Mouse (Mus musculus) adrenal gland, postnatal 10 days (tissue): ENCODE measurements around the gene Mark3. TPM values are rescaled to one million over a fixed set of nuclear protein-coding genes. Genes with fewer than 3 reads are reported as not detected.
A peak's percentile ranks its signal among the peaks of the same experiment; 100 is the strongest.
"Not testable (repeated sequence)": the region's sequence is repeated elsewhere in the genome, so short reads cannot be mapped to it uniquely, and the experiment has no call there.

ENCODE experiments used
- DNase-seq: peaks from one replicate; pipeline ENCODE4 v3.0.0; 2021; ENCODE audit warnings: mixed read lengths
- long read RNA-seq, 2 experiments: library from polyadenylated mRNA; stranded (forward); transcript quantifications; one replicate each; pipeline ENCODE4 v2.0.0; 2021
- total RNA-seq, 2 experiments: library from RNA; stranded (reverse); gene quantifications; 2 replicates each; pipeline ENCODE4 v1.2.3; 2021

The Mark3 gene
- total RNA-seq, result 10 to 100 TPM; 84.9 to 94.1 TPM
- long read RNA-seq, experiment 1, transcript Mark3-206 (18 exons, 2,807 nt), result major isoform, 64 of 140 reads
- long read RNA-seq, experiment 1, transcript Mark3-201 (16 exons, 3,321 nt), result minor isoform, 8 of 140 reads
- long read RNA-seq, experiment 1, partial matches to known transcripts, result 35 of 140 reads
- long read RNA-seq, experiment 1, other reads (novel, unspliced or antisense), result 32 of 140 reads
- long read RNA-seq, experiment 2, transcript Mark3-201 (16 exons, 3,321 nt), result minor isoform, 6 of 87 reads
- long read RNA-seq, experiment 2, transcript Mark3-206 (18 exons, 2,807 nt), result major isoform, 42 of 87 reads
- long read RNA-seq, experiment 2, partial matches to known transcripts, result 6 of 87 reads
- long read RNA-seq, experiment 2, other reads (novel, unspliced or antisense), result 30 of 87 reads

DNA sequence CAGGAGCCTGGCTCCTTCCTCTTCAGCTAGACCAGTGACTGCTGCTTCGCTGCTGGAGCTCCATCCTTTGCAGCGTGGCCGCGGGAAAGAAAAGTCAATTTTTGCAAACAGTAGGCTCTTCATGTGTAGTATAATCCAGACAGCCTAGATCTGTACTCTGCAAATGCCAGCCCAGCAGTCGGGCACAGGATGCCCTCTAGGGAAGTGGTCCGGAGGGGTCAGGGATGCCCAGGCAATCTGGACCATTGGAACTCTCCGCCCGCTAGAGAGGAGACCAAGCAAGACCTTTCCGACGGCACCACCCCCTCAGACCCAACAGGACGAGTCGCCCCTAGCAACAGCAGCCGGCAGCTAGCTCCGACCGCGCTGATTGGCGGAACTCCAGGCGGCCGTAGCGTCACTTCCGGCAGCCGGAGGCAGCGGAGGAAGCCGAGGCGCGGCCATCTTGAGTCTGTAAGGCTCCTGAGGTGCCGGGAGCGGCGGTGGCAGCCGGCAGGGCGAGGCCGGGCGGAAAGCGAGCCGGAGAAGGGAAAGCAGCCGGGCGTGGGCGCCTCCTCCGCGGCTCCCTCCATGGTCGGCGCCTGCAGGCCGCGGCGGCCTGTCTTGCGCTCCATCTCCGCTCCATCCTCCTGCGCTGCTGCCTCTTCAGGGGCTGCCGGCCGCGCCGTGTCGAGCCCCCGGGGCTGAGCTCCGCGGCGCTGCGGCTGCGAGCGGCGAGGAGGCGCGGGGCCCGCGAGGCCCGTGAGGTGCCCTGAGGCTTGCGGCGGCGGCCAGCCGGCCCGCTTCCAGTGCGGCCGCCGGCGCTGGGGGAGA, at the start of gene Mark3:
Mark3 (plus strand) TSS at position 450 of the 813 bp plus-strand sequence.
- DNase-seq, result peak; percentile 98

GRCm38 (mm10) chr12:111524883-111525282, 49.4 kb upstream of the Mark3 start:
- no peak for DNase-seq

DNA sequence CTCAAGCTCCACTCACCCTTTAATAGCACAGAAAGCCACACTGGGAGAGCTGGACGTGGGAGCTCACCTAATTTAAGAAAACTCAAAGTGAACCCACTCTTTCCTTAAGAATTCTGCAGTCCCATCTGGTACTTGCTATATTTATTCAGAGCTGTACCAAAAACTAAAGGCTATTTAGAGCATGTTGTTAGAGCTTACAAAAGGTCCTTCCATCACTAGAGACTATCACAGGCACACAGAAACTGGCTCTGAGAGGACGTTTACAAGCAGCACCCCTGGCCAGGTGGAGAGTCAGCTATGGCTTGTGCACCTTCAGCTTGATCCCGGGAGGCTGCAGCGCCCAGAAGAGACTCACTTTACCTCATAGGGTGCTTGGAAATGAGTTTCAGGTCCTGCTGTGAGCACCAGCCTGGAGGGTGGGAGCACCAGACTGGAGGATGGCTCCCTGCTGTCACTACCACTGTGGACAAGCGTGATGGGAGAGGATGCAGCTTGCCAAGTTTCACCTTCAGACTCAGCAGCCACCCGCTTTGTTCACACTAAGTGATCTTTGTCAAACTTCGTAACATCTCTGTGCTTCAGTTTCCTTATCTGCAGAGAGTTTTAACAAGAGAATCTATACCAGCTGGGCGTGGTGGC, 46.6 kb upstream of the Mark3 start:
- no peak for DNase-seq

DNA sequence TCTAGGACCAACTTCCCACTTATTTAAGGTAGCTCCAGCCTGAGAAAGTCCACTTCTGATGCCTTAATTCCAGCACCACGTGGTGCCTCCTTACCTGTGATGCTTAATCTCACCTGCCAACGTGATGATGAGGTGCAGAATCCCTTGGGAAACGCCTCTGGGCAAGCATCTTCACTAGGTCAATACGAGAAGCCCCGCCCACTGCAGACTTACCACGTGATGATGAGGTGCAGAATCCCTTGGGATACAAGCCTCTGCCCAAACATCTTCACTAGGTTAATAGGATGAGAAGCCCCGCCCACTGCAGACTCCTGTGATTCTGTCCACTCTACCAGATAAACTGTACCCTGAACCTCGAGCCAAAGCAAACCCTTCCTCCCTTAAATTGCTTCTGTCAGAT, 45.1 kb upstream of the Mark3 start:
- no peak for DNase-seq

- DNase-seq, result no peak
Observed at GRCm38 (mm10) chr12:111533096-111533794, 41.1 kb upstream of the Mark3 start.

DNA sequence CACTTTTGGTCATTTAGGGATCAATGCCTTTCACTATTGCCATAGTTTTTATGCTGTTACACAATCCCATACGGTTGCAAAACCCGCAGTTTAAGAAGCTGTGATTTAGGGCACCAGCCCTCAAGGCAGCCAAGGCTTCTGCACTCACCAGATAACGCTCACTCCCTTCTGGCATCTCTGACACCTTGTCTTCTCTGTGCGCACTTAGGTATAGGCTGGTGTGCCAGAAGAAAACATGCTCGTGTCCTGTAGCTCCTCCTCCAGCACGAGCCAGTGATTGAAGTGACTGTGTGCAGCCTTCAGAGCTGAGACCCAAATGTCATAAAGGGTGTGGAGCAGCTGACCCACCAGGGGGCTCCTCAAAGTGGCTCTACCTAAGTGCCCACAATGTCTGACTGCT, 39.0 kb upstream of the Mark3 start:
- DNase-seq, result peak; percentile 27

DNA sequence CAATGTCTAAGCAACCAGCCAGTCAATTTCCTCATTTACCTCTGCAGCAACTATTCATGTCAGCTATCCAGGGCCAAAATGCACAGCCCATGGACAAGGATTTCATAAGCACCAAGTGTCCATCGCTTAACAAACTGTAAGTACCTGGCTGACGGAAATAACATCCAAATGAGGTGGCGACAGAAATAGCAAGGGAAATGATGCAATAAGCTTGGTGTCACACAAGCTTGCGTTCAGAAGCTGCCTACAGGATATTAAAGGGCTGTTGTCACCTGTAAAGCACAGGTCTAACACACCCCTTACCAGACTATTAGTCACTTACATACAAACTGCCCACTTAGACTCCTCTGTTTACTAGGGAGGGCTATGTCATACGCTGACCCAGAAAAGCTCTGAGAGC, 38.6 kb upstream of the Mark3 start:
- no peak for DNase-seq

DNA sequence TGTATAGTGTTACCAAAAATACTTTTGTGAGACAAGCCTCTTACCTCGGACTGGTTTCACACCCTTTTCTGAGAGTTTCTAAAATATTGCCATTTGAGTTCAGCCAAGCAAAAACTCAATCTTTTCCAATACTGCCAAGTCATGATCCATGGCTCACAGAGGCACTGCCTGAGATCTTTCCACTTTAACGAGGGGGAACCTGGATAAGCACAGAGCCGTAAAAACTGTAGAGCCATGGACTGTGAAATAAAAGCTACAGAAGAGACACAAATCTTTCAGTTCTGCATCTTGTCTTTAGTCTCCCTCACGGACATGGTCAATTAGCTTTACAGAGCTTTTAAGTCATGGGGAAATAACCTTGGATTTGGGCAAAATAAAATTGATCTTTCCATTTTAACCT, 37.6 kb upstream of the Mark3 start:
- DNase-seq, result no peak

GRCm38 (mm10) chr12:111537341-111537740, 37.0 kb upstream of the Mark3 start:
- peak; percentile 70 for DNase-seq

- peak; percentile 99 for DNase-seq
Observed at GRCm38 (mm10) chr12:111537796-111538291, 36.5 kb upstream of the Mark3 start, which contains the start of gene Eif5. Gene Eif5 (plus strand): TSS chr12:111538016.

- peak; percentile 92 for DNase-seq
Observed at GRCm38 (mm10) chr12:111538292-111539040, 35.9 kb upstream of the Mark3 start.

- no peak for DNase-seq
Observed at GRCm38 (mm10) chr12:111539041-111539345, 35.3 kb upstream of the Mark3 start.

DNA sequence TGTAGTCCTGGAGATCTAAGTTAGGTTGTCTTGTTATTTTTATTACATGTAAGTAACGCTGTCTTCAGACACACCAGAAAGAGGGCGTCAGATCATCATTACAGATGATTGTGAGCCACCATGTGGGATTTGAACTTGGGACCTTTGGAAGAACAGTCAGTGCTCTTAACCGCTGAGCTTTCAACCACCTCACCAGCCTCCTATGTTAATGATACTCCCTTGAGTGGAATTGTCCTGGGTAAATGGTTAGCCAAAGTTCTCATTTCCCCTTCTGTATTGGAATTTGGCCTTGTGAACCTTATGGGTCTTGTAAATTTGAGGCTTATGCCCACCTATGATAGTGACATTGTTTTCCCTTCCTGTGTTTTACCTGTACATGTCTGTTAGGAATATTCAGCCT, 27.3 kb upstream of the Mark3 start:
- DNase-seq, result no peak

DNA sequence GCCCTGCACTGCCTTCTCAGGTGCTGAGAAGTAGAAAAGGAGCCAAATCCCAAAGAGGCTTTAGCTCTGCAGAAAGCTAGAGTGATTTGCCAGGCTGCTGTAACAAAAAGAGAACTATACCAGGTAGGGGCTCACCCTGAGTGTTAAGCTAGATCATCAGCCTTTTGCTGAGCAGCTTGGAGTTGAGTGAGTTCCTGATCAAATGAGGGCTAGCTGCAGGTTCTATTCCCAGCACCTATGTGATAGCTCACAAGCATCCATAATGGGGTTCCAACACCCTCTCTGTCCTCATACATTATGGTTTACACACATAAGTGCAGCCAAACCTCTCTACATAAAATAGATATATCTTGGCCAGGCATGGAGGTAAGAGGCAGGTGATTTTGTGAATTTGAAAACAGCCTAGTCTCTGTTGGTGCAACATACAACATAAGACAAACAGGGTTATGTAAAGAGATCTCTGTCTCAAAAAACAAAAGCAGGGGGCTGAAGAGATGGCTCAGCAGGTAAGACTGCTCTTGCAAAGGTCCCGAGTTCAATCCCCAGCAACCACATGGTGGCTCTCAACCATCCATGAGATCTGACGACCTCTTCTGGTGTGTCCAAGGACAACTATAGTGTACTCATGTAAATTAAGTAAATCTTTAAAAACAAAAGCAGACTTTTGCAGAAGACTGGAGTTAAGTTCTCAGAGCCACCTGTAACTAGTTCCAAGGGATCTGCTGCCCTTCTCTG, 25.6 kb upstream of the Mark3 start:
- DNase-seq, result no peak

- DNase-seq, result no peak
Observed at GRCm38 (mm10) chr12:111550679-111551078, 23.6 kb upstream of the Mark3 start.

- DNase-seq, result no peak
Observed at GRCm38 (mm10) chr12:111552342-111552741, 22.0 kb upstream of the Mark3 start.

- DNase-seq, result no peak
Observed at GRCm38 (mm10) chr12:111555357-111555756, 19.0 kb upstream of the Mark3 start.

GRCm38 (mm10) chr12:111555893-111556292, 18.4 kb upstream of the Mark3 start:
- not testable (repeated sequence) for DNase-seq

DNA sequence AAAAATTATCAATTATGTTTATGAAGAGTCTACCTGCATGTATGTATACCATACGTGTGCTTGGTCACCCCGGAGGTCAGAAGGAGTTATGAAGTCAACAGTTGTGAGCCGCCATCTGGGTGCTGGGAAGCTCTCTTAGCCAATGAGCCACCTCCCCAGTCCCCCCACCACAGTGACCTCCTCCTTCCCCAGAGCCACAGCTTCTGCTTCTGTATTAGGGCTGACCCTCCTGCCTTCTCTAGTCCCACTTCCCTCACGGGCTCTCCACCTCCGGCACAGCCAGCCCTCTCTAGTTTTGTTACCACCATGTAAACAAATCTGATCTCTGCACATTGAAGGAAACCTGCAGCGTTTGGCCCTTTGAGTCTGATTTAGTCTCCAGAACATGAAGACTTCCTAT, 16.8 kb upstream of the Mark3 start:
- DNase-seq, result no peak

DNA sequence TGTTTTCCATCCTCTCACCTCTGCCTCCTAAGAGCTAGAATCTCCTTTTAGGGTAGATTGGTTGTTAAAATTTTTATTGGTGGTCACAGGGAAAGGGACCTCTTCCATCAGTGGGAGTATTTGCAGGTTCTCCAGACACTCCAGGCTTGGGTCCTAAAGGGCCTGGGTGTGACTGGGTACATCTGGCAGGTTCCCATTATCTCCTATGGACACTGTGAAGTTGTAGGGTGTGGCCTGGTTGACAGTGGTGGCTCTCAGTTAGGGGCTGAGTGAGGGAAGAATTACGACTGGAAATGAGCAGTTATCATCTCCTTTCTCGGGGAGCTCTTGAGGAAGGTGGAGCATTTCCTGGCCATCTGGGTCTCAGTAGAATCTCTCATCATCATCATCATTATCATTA, 15.7 kb upstream of the Mark3 start:
- DNase-seq, result no peak
